Mouse (Mus musculus) erythroblast, embryonic 14.5 days (primary cell): ENCODE measurements around the gene Tie1.

Experiments
- GATA1 ChIP-seq: IDR thresholded peaks from 2 replicates; pipeline ENCODE4 v1.6.1; 2012; ENCODE audit warnings: low read length, inconsistent platforms, mixed read lengths
- TAL1 ChIP-seq: IDR thresholded peaks from 3 replicates; pipeline ENCODE4 v1.6.1; 2012; ENCODE audit warnings: low read length, inconsistent platforms, mixed read lengths

DNA sequence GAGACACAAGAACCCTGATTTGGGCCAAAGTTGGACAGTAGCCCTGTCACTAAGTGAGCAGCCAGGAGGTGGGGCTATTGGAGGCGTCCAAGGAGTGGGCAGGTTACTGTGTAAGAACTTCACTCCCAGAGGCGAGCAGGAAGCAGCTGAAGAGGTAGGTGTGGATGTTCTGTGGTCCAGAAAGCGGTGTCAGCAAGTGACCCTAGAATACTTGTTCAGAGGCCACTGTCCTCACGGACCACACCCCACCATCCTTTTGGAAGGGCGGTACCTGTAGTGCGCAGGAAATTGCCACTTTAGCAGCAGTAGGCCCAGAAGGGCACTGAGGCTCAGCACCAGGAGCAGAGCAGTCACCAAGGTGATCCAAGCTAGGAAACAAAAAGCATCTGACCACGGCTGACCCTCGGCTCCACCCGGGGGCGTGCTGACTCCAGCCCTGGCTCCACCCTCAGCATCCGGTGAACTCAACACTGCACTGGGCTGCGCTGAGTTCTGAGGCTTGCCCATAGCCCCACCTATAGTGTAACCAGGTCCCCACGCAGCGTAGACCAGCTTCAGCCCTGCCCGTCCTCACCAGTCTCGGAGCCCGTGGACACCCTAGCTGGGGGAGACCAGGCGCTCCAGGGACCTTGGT, 44.0 kb downstream of the Tie1 start:
- TF ChIP-seq GATA1 (no peak), TAL1 (no peak)
